Mouse (Mus musculus): ENCODE data around the gene Ankrd33.

DNA sequence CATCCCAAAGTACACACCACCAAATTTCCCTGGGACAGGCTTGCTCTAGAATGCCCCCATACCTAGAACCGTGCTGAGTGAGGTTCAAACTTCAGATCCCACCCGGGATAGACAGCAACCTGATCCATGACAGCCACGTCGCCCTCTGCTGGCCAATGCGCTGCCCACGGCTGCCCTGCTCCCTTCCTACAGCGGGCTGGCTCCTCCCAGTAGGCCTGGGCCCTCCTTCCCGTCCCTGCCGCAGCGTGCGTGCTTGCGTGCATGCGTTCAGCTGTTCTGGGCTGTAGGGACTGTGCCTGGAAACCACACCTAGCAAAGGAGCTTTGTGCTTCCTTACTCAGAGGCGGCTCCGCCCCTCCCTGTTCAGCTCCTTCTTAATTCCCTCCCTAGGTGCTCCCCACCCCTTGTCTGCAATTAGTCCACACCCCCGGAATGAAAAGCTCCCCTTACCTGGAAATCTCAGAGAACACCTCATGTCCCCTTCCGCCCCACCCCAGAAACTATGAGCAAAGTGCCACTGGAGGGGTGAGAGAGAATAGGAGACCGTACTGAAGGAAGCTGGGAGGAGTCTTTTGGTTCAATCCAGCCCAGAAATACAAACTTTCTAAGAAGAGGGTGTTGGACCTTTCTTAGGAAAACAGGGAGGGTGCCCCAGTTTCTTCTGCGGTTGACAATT lies 30.0 kb downstream of the Ankrd33 start:
- TF ChIP-seq CTCF (conservative IDR thresholded peaks at IDR 0.05; ENCODE audit: insufficient read depth, insufficient read length, low read depth, low read length) (peak; percentile 99), POLR2A (IDR thresholded peaks at IDR 0.05; ENCODE audit: low read depth, low read length) (peak; percentile 76)
